Comparison of ENCODE assay signal across 18 mouse cellular contexts in the genomic region with DNA sequence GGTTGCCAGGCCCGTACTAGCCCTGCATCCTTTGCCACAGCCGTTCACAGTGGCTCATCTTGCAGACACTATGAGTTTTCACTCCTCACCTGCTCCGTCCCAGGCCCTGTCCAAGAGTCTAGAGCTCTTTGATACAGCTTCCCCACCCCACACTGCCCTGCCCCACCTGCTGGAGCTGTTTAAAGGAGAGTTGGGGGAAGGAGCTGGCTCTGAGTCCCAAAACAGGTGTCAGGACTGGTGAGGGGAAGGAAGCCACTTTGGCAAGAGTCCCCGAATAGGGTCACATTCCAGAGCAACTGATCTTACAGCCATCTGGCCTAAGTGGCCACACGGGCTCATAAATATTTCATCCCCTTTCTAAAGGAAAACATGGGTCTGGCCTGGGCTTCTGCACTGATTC. TPM values are rescaled to one million over a fixed set of nuclear protein-coding genes. Genes with fewer than 3 reads are reported as not detected.
"Had no signal": no experiment of that assay in that cellular context is flagged by ENCODE, and none has a peak within 500 bp of the region (broad histone marks: within the 10 kb centered on the region; RNA-seq: fewer than 3 reads in every experiment).

No protein-coding gene starts in this region.

- H3K4me3 ChIP-seq: liver, embryonic 15.5 days; lung, embryonic 15.5 days; midbrain, embryonic 10.5 days; midbrain, embryonic 12.5 days; neural tube, embryonic 12.5 days had no signal

- DNase-seq: liver, postnatal 0 days; lung, adult 2 months; lung, postnatal 14 days; lung, postnatal 4 days; midbrain, embryonic 14.5 days; right cerebral cortex, postnatal 14 days; spleen, adult 18-20 months; thymus, adult 18-20 months; thymus, postnatal 14 days; thymus, postnatal 36 days had no signal

- H3K27me3 ChIP-seq: liver, embryonic 15.5 days; lung, embryonic 15.5 days; midbrain, embryonic 12.5 days; neural tube, embryonic 12.5 days had no signal

- H3K4me2 ChIP-seq: liver, embryonic 15.5 days; lung, embryonic 15.5 days; midbrain, embryonic 12.5 days; neural tube, embryonic 12.5 days had no signal

- H3K36me3 ChIP-seq: liver, embryonic 15.5 days; lung, embryonic 15.5 days; midbrain, embryonic 10.5 days; midbrain, embryonic 12.5 days; neural tube, embryonic 12.5 days had no signal

RNA-seq across cellular contexts. Expression of a gene that starts 51.0 kb away (rescaled TPM):
- total RNA-seq: megakaryocyte, adult 5-6 weeks; megakaryocyte-erythroid progenitor cell, adult 5-6 weeks; neutrophil, adult 5-6 weeks had no signal
